Comparison of ENCODE assay signal across 10 mouse cellular contexts in genomic region chr7:80828146-80828860, GRCm38 (mm10). TPM values are rescaled to one million over a fixed set of nuclear protein-coding genes. Genes with fewer than 3 reads are reported as not detected.
DNase-seq lines count a peak whose midpoint lies in the region; ATAC-seq and TF ChIP-seq lines count a peak whose summit lies in the region.
"Had no signal": no experiment of that assay in that cellular context is flagged by ENCODE, and none has a peak within 500 bp of the region (broad histone marks: within the 10 kb centered on the region; RNA-seq: fewer than 3 reads in every experiment).

No protein-coding gene starts in this region.

- no peak for ATAC-seq in midbrain, embryonic 16.5 days

- no peaks in the 10 kb centered on the region for H3K27me3 ChIP-seq in midbrain, embryonic 16.5 days (ENCODE audit: control insufficient read depth, insufficient read depth, low read depth, low read length)
- no peaks in the 10 kb centered on the region for H3K27me3 ChIP-seq in cerebellum, adult 2 months (ENCODE audit: control insufficient read depth, insufficient read depth, low read length)
- H3K27me3 ChIP-seq: heart, embryonic 13.5 days; liver, embryonic 15.5 days had no signal

- H3K9ac ChIP-seq in midbrain, embryonic 16.5 days (ENCODE audit: low read depth, low read length), result no peak overlapping the region
- H3K9ac ChIP-seq: heart, embryonic 13.5 days; liver, embryonic 15.5 days had no signal

- H3K36me3 ChIP-seq in midbrain, embryonic 16.5 days (ENCODE audit: control insufficient read depth, insufficient read depth, low read length), result no peaks in the 10 kb centered on the region
- H3K36me3 ChIP-seq: heart, embryonic 13.5 days; liver, embryonic 15.5 days had no signal

- H3K4me3 ChIP-seq in midbrain, embryonic 16.5 days (ENCODE audit: low read depth, low read length), result no peak overlapping the region
- H3K4me3 ChIP-seq in cerebellum, adult 2 months (replicated peaks; ENCODE audit: insufficient read depth, low read depth, low read length), result no peak overlapping the region
- H3K4me3 ChIP-seq: heart, embryonic 13.5 days; liver, embryonic 15.5 days had no signal

- WGBS in midbrain, embryonic 16.5 days, result 78% methylated on average over 18 of the region's 18 CpGs
- 62% methylated on average over 18 of the region's 18 CpGs for WGBS in cerebellum, adult 2 months

- no peak for TF ChIP-seq CTCF in cerebellum, adult 2 months (IDR thresholded peaks at IDR 0.05; ENCODE audit: borderline replicate concordance, insufficient read depth, low read depth, low read length)

- no peak overlapping the region for H3K4me2 ChIP-seq in midbrain, embryonic 16.5 days (ENCODE audit: low read length)
- H3K4me2 ChIP-seq: heart, embryonic 13.5 days; liver, embryonic 15.5 days had no signal

- DNase-seq in left cerebral cortex, postnatal 14 days (ENCODE audit: low spot score in 2 of 2), result peak; percentile 26 to 36
- DNase-seq in left cerebral cortex, adult 18-20 months (ENCODE audit: low spot score in 2 of 2), result no peak
- peak; percentile 71 for DNase-seq in R1 (ENCODE audit: low read depth, low spot score)
- peak; percentile 84 for DNase-seq in induced T-regulatory cell, adult 2 months (ENCODE audit: low read depth)
- DNase-seq in thymus, postnatal 10 days (ENCODE audit: low spot score in 2 of 2), result peak; percentile 32 to 53
- no peak for DNase-seq in frontal cortex, postnatal 36 days (ENCODE audit: low spot score in 2 of 2)
- no peak for DNase-seq in cerebellum, adult 2 months

- intact Hi-C loops in left cerebral cortex, postnatal 14 days (cut with DNase I), result no loop called here

- H3K27ac ChIP-seq in midbrain, embryonic 16.5 days (ENCODE audit: low read length), result no peak overlapping the region
- no peak overlapping the region for H3K27ac ChIP-seq in cerebellum, adult 2 months (ENCODE audit: insufficient read depth, low read length)
- H3K27ac ChIP-seq: heart, embryonic 13.5 days; liver, embryonic 15.5 days had no signal

- H3K9me3 ChIP-seq in midbrain, embryonic 16.5 days (replicated peaks; ENCODE audit: control insufficient read depth, low read length, poor library complexity, severe bottlenecking), result peaks cover 2% of the 10 kb centered on the region; the same call in 1 of the 2 replicates
- H3K9me3 ChIP-seq: heart, embryonic 13.5 days; liver, embryonic 15.5 days had no signal

- TF ChIP-seq POLR2A in cerebellum, adult 2 months (IDR thresholded peaks at IDR 0.05; ENCODE audit: borderline replicate concordance, insufficient read depth, low read length), result no peak

- H3K4me1 ChIP-seq in midbrain, embryonic 16.5 days (ENCODE audit: control insufficient read depth, insufficient read depth, low read length), result no peaks in the 10 kb centered on the region
- no peaks in the 10 kb centered on the region for H3K4me1 ChIP-seq in cerebellum, adult 2 months (ENCODE audit: control insufficient read depth, insufficient read depth, low read length)

RNA-seq across cellular contexts. Expression of gene Iqgap1, which starts 2.5 kb away (rescaled TPM):
- total RNA-seq in left cerebral cortex, postnatal 14 days (2021), result 10 to 100 TPM; 22.6 to 27.0 TPM
- total RNA-seq in left cerebral cortex, adult 18-20 months (2021), result 10 to 100 TPM; 22.6 to 23.3 TPM
- 17.5 and 21.2 TPM in 2 replicates for polyA plus RNA-seq in midbrain, embryonic 16.5 days (2015; fragmentation: Nextera tagmentation; extraction: Ambion mirVana)
- polyA plus RNA-seq in cerebellum, adult 2 months (2012; rRNA removed), result 21.0 and 21.5 TPM in 2 replicates

RNA-seq across cellular contexts. Expression of gene Zscan2, which starts 32.4 kb away (rescaled TPM):
- 10 to 100 TPM; 10.3 to 10.8 TPM for total RNA-seq in left cerebral cortex, postnatal 14 days (2021)
- total RNA-seq in left cerebral cortex, adult 18-20 months (2021), result 10 to 100 TPM; 15.9 to 17.0 TPM
- polyA plus RNA-seq in midbrain, embryonic 16.5 days (2015; fragmentation: Nextera tagmentation; extraction: Ambion mirVana), result 4.0 TPM in 2 replicates
- 8.6 and 10.2 TPM in 2 replicates for polyA plus RNA-seq in cerebellum, adult 2 months (2012; rRNA removed)

Comparison
In these comparisons a context has a peak if more than half of its experiments do, and no peak if none do; other contexts are left out.
1. DNase-seq: peak in left cerebral cortex, postnatal 14 days (2 of 2), R1 (single experiment), induced T-regulatory cell, adult 2 months (single experiment) and thymus, postnatal 10 days (2 of 2); none in left cerebral cortex, adult 18-20 months (0 of 2), frontal cortex, postnatal 36 days (0 of 2) and cerebellum, adult 2 months (0 of 2).